Mouse (Mus musculus) heart, adult 2 months (tissue): ENCODE data around the gene Hoxc6.

Experiments used
- EP300 ChIP-seq: fragments of 200-500 bp; IDR thresholded peaks from 2 replicates; pipeline ENCODE4 v1.6.1; 2011; ENCODE audit warnings: low read depth, low read length, control low read depth; ENCODE audit not compliant: insufficient read depth
- POLR2A ChIP-seq: fragments of 200-500 bp; IDR thresholded peaks from 2 replicates; pipeline ENCODE4 v1.6.1; 2011; ENCODE audit warnings: mild to moderate bottlenecking, low read depth, low read length, control low read depth; ENCODE audit not compliant: insufficient read depth

GRCm38 (mm10) chr15:103000501-103000901 lies 2.4 kb downstream of the Hoxc6 start:
- TF ChIP-seq POLR2A = no peak
- no peak for TF ChIP-seq EP300
